Mouse (Mus musculus): ENCODE data around the gene Nhs.
A peak's percentile ranks its signal among the peaks of the same experiment; 100 is the strongest.

Nhs gene

DNA sequence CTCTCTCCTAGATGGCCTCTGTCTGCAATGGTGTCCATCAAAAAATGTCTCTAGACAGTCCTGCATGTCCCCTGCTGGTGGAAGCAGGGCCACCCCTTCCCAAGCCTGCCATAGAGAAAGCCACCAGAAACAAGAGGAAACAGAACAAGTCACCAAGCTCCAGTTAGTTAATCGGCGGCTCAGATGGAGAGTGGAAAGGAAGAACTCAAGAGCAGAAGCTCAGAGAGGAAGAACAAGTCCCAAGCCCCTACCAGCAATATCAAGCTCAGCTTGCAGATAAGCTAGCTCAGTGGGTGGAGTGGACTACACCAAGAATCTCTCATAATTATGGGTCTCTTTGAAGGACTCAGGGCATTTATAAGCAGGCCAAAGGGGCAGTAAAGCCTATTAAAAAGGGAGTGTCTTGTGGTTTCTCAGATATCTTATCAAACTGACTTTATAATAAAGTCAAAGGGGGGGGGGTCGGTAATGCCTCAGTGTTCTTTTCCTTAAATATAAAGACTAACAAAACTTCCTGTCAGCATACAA lies 139.4 kb downstream of the Nhs start:
- DNase-seq (ENCODE audit: low spot score): no peak

- DNase-seq (ENCODE audit: low spot score): peak; percentile 9
Measured at GRCm38 (mm10) chrX:162017471-162017870, 142.1 kb downstream of the Nhs start.

DNA sequence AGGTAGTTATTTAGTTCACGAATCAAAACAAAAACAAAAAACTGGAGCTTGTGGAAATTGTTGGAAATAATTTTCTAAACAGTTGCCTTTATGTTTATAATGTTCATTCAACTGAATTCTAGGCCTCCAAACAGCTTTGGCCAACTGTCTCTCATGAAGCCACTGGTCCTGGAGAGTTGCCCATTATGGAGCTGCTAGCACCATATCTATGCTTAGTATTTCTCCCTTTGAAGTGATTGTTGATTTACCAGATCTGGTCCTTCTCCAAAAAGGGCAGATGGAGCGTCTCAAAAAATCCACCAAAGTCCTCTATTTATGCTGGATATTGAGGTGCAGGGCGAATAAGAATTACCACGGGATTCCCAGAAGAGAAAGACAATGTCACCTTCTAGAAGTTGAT lies 147.0 kb downstream of the Nhs start:
- no peak for DNase-seq (ENCODE audit: low spot score)

DNA sequence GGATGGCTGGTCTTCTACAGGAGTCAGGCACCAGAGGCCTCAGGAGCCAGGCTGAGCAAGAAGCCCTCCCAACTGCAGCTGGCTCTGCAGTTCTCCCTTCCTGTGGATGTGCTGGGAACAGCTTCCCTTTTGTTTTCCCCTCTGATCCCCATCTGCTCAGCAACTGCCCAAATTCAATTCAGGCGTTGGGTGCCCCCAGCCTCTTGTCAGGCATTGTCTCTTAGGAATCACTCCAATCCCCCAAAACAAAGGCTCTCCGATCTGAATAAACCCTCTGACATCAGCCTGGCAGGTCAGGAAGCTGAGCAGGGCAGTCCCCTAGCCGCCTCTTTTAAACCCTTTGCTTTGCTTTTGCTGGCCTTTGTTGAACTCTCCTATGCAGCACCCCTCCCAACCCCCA lies 149.7 kb downstream of the Nhs start:
- no peak for DNase-seq (ENCODE audit: low spot score)

GRCm38 (mm10) chrX:162003818-162004217 lies 155.7 kb downstream of the Nhs start:
- DNase-seq (ENCODE audit: low spot score): no peak

DNA sequence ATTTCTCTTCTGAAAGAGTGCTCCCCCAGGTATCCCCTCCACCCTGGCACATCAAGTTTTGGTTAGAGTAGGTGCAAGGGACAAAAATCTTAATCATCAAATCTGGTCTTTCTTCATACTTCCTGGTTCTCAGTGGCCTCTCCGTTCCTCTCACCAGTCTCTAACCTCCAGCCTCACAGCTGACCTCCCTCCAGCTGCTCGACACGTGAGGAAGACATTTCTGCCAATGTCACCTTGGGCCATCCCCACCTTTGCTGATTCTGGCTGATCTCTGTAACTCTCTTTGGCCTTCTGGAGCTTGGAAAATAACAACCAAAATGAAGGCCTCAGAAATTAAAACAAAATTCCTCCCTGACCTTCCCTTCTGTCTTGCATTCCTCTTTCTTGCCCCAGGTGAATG lies 160.7 kb downstream of the Nhs start:
- no peak for DNase-seq (ENCODE audit: low spot score)

DNA sequence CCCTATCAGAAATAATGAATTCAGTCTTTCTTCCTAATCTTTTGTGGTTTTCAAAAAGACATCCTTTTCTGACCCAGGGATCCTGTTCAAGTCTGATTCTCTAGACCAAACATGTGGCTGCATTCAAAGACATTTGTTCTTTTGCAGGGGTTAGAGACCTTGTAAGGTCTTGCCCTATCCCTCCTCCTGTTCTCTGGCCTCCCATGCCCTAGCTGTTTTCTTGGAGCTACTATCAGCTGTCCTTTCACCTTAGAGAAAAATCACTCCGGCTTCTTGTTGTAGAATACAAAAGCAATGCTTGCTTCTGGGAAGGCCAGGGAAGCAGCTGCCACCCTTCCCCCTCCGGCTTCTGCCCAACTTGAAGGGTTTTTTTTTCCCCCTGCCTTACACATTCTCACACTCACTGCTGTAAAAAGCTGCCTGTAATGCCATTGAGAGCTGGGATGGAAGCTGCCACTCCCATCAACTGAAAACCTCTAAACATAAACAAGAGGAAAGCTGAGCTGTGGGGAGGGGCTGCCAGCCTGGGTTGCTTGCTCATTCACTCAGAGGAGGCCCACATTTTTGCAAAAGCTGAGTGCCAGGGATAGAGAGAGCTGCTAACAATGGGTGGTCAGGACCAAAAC lies 162.2 kb downstream of the Nhs start:
- no peak for DNase-seq (ENCODE audit: low spot score)

GRCm38 (mm10) chrX:161990171-161990570 lies 169.4 kb downstream of the Nhs start:
- DNase-seq (ENCODE audit: low spot score): no peak

DNA sequence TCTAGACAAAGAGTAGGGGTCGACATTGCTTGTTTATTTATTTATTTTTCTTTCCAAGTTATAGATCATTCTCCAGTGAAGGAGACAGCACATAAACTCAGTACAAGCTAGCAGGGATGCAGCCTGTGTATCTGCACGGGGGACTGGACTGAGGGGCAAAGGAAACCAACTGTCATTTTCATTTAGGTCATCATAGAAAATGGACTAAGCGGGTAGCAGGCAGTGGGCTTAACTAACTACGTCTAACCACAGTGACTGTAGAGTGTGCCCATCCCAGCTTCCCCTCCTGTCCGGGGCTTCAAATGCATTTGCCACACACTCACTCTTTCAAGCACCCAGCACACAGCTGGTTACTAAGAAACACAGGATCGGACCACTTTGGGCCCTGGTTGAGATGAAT lies 174.6 kb downstream of the Nhs start:
- DNase-seq (ENCODE audit: low spot score): no peak

- DNase-seq (ENCODE audit: low spot score): no peak
Measured at GRCm38 (mm10) chrX:161981399-161981798, 178.1 kb downstream of the Nhs start.

DNA sequence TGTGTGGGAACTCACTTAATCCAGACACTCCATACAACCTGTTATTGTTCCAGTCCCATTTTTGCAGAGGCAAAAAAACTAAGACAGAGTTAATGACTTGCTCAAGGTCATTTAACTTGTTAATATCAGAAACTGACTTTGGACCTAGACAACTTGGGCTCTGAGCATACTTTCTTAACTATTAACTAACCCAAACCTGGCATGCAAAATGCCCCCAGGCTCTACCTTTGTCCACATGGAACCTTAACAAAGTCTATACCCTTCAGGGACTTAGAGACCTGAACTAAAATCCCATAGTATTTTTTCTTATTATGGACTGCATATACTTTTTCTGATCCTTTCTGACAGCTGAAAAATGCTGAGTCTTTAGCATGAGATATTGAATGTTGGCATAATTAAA lies 179.6 kb downstream of the Nhs start:
- no peak for DNase-seq (ENCODE audit: low spot score)

GRCm38 (mm10) chrX:161977236-161977841 lies 182.2 kb downstream of the Nhs start:
- no peak for DNase-seq (ENCODE audit: low spot score)

GRCm38 (mm10) chrX:161976376-161976775 lies 183.2 kb downstream of the Nhs start:
- no peak for DNase-seq (ENCODE audit: low spot score)

GRCm38 (mm10) chrX:161973572-161973971 lies 186.0 kb downstream of the Nhs start:
- no peak for DNase-seq (ENCODE audit: low spot score)

- DNase-seq (ENCODE audit: low spot score): no peak
Measured at GRCm38 (mm10) chrX:161972723-161973122, 186.8 kb downstream of the Nhs start.

GRCm38 (mm10) chrX:161971961-161972502 lies 187.5 kb downstream of the Nhs start:
- no peak for DNase-seq (ENCODE audit: low spot score)

DNA sequence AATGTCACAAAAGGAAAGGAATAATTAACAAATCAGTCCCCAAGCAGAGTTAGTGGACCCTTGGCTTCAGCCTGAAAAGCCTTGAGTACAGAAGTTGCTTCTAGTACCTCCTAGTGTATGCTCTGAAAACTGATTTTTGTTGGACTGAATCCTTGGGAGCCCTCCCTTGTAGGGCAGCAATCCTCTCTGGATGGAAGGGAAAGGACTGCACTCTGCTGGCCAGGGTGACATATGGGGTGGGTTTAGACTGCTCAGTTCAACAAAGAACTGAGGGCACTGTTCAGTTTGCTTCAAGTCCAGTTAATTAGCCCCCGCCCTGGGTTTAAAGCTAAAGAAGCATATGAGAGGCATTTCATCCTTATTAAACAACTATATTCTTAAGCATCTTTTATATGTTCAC lies 188.4 kb downstream of the Nhs start:
- no peak for DNase-seq (ENCODE audit: low spot score)

- no peak for DNase-seq (ENCODE audit: low spot score)
Measured at GRCm38 (mm10) chrX:161967692-161968091, 191.8 kb downstream of the Nhs start.

DNA sequence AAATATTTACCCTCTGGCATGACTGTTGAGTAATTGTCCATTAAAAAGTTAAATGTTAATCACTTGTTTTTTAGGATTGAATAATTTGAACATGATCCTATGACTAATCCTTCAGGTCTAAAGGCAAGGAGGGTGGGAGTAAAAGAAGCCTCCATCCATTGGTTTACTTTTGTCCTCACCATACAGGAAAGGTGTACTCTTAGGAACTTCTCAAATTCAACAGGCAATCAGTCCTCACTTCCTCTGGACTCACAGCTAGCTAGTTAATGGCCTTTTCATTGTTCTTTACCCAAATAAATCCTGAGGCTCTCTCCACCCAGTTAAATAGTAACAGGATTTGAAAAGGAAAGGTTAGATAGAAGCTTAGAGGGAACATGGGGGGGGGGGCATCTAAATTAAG lies 196.2 kb downstream of the Nhs start:
- DNase-seq (ENCODE audit: low spot score): no peak

- DNase-seq (ENCODE audit: low spot score): no peak
Measured at GRCm38 (mm10) chrX:161962855-161963254, 196.7 kb downstream of the Nhs start.

GRCm38 (mm10) chrX:161961756-161962155 lies 197.8 kb downstream of the Nhs start:
- no peak for DNase-seq (ENCODE audit: low spot score)

DNA sequence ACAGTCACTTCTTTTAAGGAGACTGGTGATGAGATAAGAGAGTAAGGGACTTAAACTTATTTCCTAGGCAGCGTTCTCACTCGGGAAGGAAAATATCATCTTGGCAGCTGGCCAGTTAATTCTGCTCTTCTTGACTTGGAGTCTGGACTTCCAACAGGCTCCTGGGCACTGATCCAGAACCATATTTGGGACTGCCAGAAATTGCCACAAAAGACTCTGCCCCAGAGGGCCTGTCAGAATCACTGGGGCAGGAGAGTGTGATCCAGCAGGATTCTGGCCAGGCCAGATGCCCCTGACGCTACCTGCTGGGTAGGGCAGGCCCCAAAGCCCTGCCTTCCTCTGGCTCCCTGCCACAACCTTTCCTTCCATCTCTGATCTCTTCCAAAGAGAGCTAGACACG lies 198.4 kb downstream of the Nhs start:
- DNase-seq (ENCODE audit: low spot score): no peak

DNA sequence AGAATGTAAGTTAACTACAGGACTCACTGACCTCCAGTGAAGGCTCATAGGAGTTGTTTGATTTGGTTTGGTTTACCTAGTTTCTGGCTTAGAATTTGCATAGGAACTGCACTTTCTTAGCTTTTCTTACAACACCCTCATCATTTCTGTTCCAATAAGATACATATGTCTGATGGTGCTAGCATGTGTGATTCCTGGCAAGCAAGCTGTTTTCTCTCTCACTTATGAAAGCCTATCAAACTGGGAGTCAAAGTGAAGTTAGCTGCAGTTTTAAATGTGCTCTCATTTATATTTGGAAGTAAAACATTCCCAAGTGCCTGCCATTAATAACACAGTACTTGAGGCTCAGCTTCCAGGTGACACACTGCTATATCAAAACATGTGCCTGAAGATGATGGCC lies 207.2 kb downstream of the Nhs start:
- no peak for DNase-seq (ENCODE audit: low spot score)
